ENCODE assay signal across 13 mouse cellular contexts in genomic region chr5:105417217-105417616, GRCm38 (mm10). TPM values are rescaled to one million over a fixed set of nuclear protein-coding genes. Genes with fewer than 3 reads are reported as not detected.
DNase-seq lines count a peak whose midpoint lies in the region; ATAC-seq and TF ChIP-seq lines count a peak whose summit lies in the region.
"Had no signal": no experiment of that assay in that cellular context is flagged by ENCODE, and none has a peak within 500 bp of the region (broad histone marks: within the 10 kb centered on the region; RNA-seq: fewer than 3 reads in every experiment).

No protein-coding gene starts in this region.

- ATAC-seq in heart, embryonic 14.5 days (ENCODE audit: insufficient number of reproducible peaks, insufficient read depth, low FRiP score, low read depth), result no peak
- ATAC-seq in liver, embryonic 12.5 days, result peak; percentile 41
- ATAC-seq: Patski had no signal

- H3K27me3 ChIP-seq in heart, embryonic 14.5 days (ENCODE audit: control insufficient read depth, insufficient read depth, low read length), result no peaks in the 10 kb centered on the region
- no peaks in the 10 kb centered on the region for H3K27me3 ChIP-seq in heart, embryonic 10.5 days (ENCODE audit: insufficient read depth, poor library complexity, severe bottlenecking)
- no peaks in the 10 kb centered on the region for H3K27me3 ChIP-seq in testis, adult 2 months (ENCODE audit: control insufficient read depth, insufficient read depth, low read length)
- no peaks in the 10 kb centered on the region for H3K27me3 ChIP-seq in liver, embryonic 12.5 days (replicated peaks)
- H3K27me3 ChIP-seq: Patski had no signal

- 0 out of 2 replicates have a peak overlapping the region, but pooled peaks have one; percentile 99 for H3K4me2 ChIP-seq in heart, embryonic 14.5 days (ENCODE audit: low read length)
- peak overlapping the region; percentile 99 for H3K4me2 ChIP-seq in liver, embryonic 12.5 days

- no peak overlapping the region for H3K27ac ChIP-seq in heart, embryonic 14.5 days (replicated peaks in 1 of 2; ENCODE audit: control insufficient read depth in 1 of 2, insufficient read depth in 1 of 2, low read depth in 2 of 2, low read length in 2 of 2)
- no peak overlapping the region for H3K27ac ChIP-seq in heart, embryonic 10.5 days
- 0 out of 2 replicates have a peak overlapping the region, but pooled peaks have one; percentile 42 for H3K27ac ChIP-seq in testis, adult 2 months (ENCODE audit: control insufficient read depth, insufficient read depth, low read depth, low read length)
- H3K27ac ChIP-seq in liver, embryonic 12.5 days, result peak overlapping the region; percentile 72

- no peak for DNase-seq in heart, embryonic 10.5 days (ENCODE audit: low spot score)
- no peak for DNase-seq in testis, postnatal 14 days (ENCODE audit: low spot score)
- DNase-seq in embryo, embryonic 10 days (ENCODE audit: low spot score), result no peak
- DNase-seq in kidney, postnatal 14 days, result no peak
- DNase-seq: cerebellum, postnatal 10 days; gastrocnemius, postnatal 10 days; lung, embryonic 14.5 days; right cerebral cortex, adult 18-20 months; thymus, adult 2 months had no signal

- H3K9me3 ChIP-seq in heart, embryonic 14.5 days (ENCODE audit: control insufficient read depth, low read length), result no peaks in the 10 kb centered on the region
- H3K9me3 ChIP-seq in heart, embryonic 10.5 days, result no peaks in the 10 kb centered on the region
- H3K9me3 ChIP-seq in liver, embryonic 12.5 days (replicated peaks), result no peaks in the 10 kb centered on the region

- peaks cover 4 to 7% of the 10 kb centered on the region in 2 experiments; a peak in 2 of 4 replicates for H3K4me1 ChIP-seq in heart, embryonic 14.5 days (ENCODE audit: control insufficient read depth in 2 of 2, insufficient read depth in 2 of 2, low read length in 2 of 2)
- H3K4me1 ChIP-seq in heart, embryonic 10.5 days, result peaks cover 21% of the 10 kb centered on the region; the same call in 1 of the 2 replicates
- H3K4me1 ChIP-seq in testis, adult 2 months (ENCODE audit: control insufficient read depth, insufficient read depth, low read length), result peaks cover 7% of the 10 kb centered on the region
- H3K4me1 ChIP-seq in liver, embryonic 12.5 days, result peaks cover 57% of the 10 kb centered on the region

- H3K4me3 ChIP-seq in heart, embryonic 14.5 days (ENCODE audit: control insufficient read depth in 1 of 2, insufficient read depth in 1 of 2, low read depth in 1 of 2, low read length in 2 of 2), result no peak overlapping the region
- no peak overlapping the region for H3K4me3 ChIP-seq in heart, embryonic 10.5 days
- peak overlapping the region; percentile 86 for H3K4me3 ChIP-seq in testis, adult 2 months (ENCODE audit: control insufficient read depth, low read depth, low read length)
- H3K4me3 ChIP-seq in liver, embryonic 12.5 days, result peak overlapping the region; percentile 93

- H3K9ac ChIP-seq in heart, embryonic 14.5 days (ENCODE audit: low read length), result no peak overlapping the region
- peak overlapping the region; percentile 98 for H3K9ac ChIP-seq in liver, embryonic 12.5 days
- H3K9ac ChIP-seq: lung, embryonic 14.5 days had no signal

- 73% methylated on average over 8 of the region's 8 CpGs for WGBS in heart, embryonic 14.5 days
- WGBS in heart, embryonic 10.5 days, result 66% methylated on average over 8 of the region's 8 CpGs
- 52% methylated on average over 8 of the region's 8 CpGs for WGBS in liver, embryonic 12.5 days (ENCODE audit: insufficient replicate concordance)

- TF ChIP-seq POLR2A in testis, adult 2 months (IDR thresholded peaks at IDR 0.05; ENCODE audit: control insufficient read depth, low read depth, low read length), result no peak

- TF ChIP-seq CTCF in testis, adult 2 months (IDR thresholded peaks at IDR 0.05; ENCODE audit: control insufficient read depth, insufficient read depth, insufficient replicate concordance, low read depth, low read length), result no peak

- H3K36me3 ChIP-seq in heart, embryonic 14.5 days (ENCODE audit: control insufficient read depth, insufficient read depth, low read length), result no peaks in the 10 kb centered on the region
- no peaks in the 10 kb centered on the region for H3K36me3 ChIP-seq in heart, embryonic 10.5 days
- H3K36me3 ChIP-seq in testis, adult 2 months (ENCODE audit: control insufficient read depth, insufficient read depth, low read length), result no peaks in the 10 kb centered on the region
- peaks cover 15% of the 10 kb centered on the region for H3K36me3 ChIP-seq in liver, embryonic 12.5 days

RNA-seq across cellular contexts. Expression of gene Lrrc8b, which starts 1.6 kb away (rescaled TPM):
- 5.0 and 5.4 TPM in 2 replicates for polyA plus RNA-seq in heart, embryonic 14.5 days (2014; fragmentation: Nextera tagmentation; extraction: Ambion mirVana)
- polyA plus RNA-seq in heart, embryonic 10.5 days (2016; fragmentation: Nextera tagmentation; extraction: Ambion mirVana), result 5.5 and 6.0 TPM in 2 replicates
- polyA plus RNA-seq in testis, adult 2 months (2012; rRNA removed), result 320 and 336 TPM in 2 replicates
- polyA plus RNA-seq in liver, embryonic 12.5 days (2016; fragmentation: Nextera tagmentation; extraction: Ambion mirVana), result 7.5 and 7.8 TPM in 2 replicates

Comparison
In these comparisons a context has a peak if more than half of its experiments do, and no peak if none do; other contexts are left out.
1. H3K27ac ChIP-seq: peak in testis, adult 2 months (single experiment) and liver, embryonic 12.5 days (single experiment); none in heart, embryonic 14.5 days (0 of 2) and heart, embryonic 10.5 days (single experiment).
2. H3K4me3 ChIP-seq: peak in testis, adult 2 months (single experiment) and liver, embryonic 12.5 days (single experiment); none in heart, embryonic 14.5 days (0 of 2) and heart, embryonic 10.5 days (single experiment).
3. RNA of gene Lrrc8b, which starts 1.6 kb away (polyA plus RNA-seq): 320 to 336 TPM in testis, adult 2 months; 7.5 to 7.8 TPM in liver, embryonic 12.5 days, 5.5 to 6.0 TPM in heart, embryonic 10.5 days and 5.0 to 5.4 TPM in heart, embryonic 14.5 days; every median in the first group is over 10 times any median in the second.